Mouse (Mus musculus): ENCODE data around the gene Tymp. TPM values are rescaled to one million over a fixed set of nuclear protein-coding genes. Genes with fewer than 3 reads are reported as not detected.

The Tymp gene
- polyA plus RNA-seq, 2 experiments = 0.56 to 0.70 TPM

- Histone ChIP-seq H3K9me3 (ENCODE audit: control insufficient read depth, low read length) (no peaks in the 10 kb centered on the region), H3K9ac (replicated peaks) (peak overlapping the region; percentile 96), H3K4me2 (ENCODE audit: low read depth) (peak overlapping the region; percentile 77), H3K4me1 (replicated peaks; ENCODE audit: control insufficient read depth in 2 of 2, insufficient read depth in 2 of 2, low read length in 1 of 2) (peaks cover 16 to 22% of the 10 kb centered on the region in 2 experiments), H3K27me3 (ENCODE audit: control insufficient read depth, insufficient read depth, low read length) (no peaks in the 10 kb centered on the region), H3K36me3 (replicated peaks; ENCODE audit: control insufficient read depth, insufficient read depth, low read depth) (peaks cover 36% of the 10 kb centered on the region), H3K27ac (peak overlapping the region; percentile 74), H3K4me3 (ENCODE audit: insufficient read depth in 1 of 2, low read depth in 2 of 2, low read length in 2 of 2) (peak overlapping the region; percentile 80 to 96)
- under 1% methylated on average over 15 of the region's 15 CpGs for WGBS (ENCODE audit: insufficient replicate concordance)
- DNase-seq (ENCODE audit: low read depth in 3 of 3, low spot score in 3 of 3) = peak; percentile 82 to 83 (median 82)
- ATAC-seq (ENCODE audit: insufficient read depth) = peak; percentile 56
- TF ChIP-seq CTCF (IDR thresholded peaks at IDR 0.05; ENCODE audit: low read depth) (no peak), EP300 (IDR thresholded peaks at IDR 0.05; ENCODE audit: low read depth) (0 out of 2 replicates have a peak, but pooled peaks have one; percentile 25)
These were observed 20.5 kb downstream of the Tymp start for GRCm38 (mm10) chr15:89356372-89356771.

DNA sequence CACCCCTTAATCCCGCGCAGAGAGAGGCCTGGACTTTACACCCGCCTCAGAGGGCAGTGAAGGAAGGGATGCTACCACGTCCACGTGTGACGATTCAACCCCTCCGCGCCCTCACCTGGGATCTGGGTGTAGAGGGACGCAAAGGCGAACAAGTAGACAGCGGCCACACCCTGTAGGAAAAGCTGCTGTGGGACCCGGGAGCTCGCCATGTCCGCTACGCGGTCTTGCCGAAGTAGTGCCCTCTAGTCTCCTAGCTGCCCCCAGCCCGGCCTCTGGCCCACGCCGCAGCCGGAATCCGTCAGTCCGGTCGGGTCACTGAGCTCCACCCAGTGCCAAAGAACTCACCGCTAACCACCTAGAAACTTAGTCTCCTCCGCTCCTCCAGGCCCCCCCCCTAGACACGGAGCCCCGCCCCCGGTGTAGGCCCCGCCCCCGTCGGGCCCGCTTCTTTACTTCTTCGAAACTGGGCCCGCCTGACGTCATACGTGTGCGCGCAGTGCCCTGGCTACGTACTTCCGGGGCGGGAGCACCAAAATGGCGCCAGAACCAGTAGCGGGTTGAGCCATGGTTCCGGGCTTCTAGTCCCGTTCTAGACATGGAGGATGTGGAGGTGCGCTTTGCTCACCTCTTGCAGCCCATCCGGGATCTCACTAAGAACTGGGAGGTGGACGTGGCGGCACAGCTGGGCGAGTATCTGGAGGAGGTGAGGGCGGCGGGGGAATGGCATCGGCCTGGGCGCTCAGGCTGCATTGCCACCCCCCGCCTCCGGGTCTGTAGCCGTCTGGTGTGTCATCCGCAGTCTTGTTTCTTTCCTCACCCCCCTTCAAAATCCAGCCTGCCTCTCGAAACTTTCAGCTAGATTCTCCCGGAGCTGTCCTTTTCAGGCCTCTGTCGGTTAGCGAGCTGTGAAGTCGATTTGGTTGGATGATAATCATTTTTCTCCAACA is 21.3 kb downstream of the Tymp start, which contains the start of the genes Lmf2 and Ncaph2:
Gene Lmf2 (minus strand): TSS at position 419 of the 947 bp plus-strand sequence.
Gene Ncaph2 (plus strand): TSS at position 479 of the 947 bp plus-strand sequence.
- under 1% methylated on average over 64 of the region's 64 CpGs for WGBS (ENCODE audit: insufficient replicate concordance)
- TF ChIP-seq CTCF (IDR thresholded peaks at IDR 0.05; ENCODE audit: low read depth) (0 out of 2 replicates have a peak, but pooled peaks have one; percentile 3), EP300 (IDR thresholded peaks at IDR 0.05; ENCODE audit: low read depth) (0 out of 2 replicates have a peak, but pooled peaks have one; percentile 24)
- ATAC-seq (ENCODE audit: insufficient read depth) (peak; percentile 91), DNase-seq (ENCODE audit: low read depth in 3 of 3, low spot score in 3 of 3) (peak; percentile 92 to 94 (median 94))
- peak within 1 kb of the TSS; percentile 96 for H3K9ac ChIP-seq (replicated peaks)
- no peaks in the 10 kb centered on the region for H3K9me3 ChIP-seq (ENCODE audit: control insufficient read depth, low read length)
- no peaks in the 10 kb centered on the region for H3K27me3 ChIP-seq (ENCODE audit: control insufficient read depth, insufficient read depth, low read length)
- peaks cover 16 to 22% of the 10 kb centered on the region in 2 experiments for H3K4me1 ChIP-seq (replicated peaks; ENCODE audit: control insufficient read depth in 2 of 2, insufficient read depth in 2 of 2, low read length in 1 of 2)
- peak within 1 kb of the TSS; percentile 77 for H3K4me2 ChIP-seq (ENCODE audit: low read depth)
- peaks cover 35% of the 10 kb centered on the region for H3K36me3 ChIP-seq (replicated peaks; ENCODE audit: control insufficient read depth, insufficient read depth, low read depth)
- peak within 1 kb of the TSS; percentile 80 to 96 for H3K4me3 ChIP-seq (ENCODE audit: insufficient read depth in 1 of 2, low read depth in 2 of 2, low read length in 2 of 2)
- H3K27ac ChIP-seq = peak within 1 kb of the TSS; percentile 74

DNA sequence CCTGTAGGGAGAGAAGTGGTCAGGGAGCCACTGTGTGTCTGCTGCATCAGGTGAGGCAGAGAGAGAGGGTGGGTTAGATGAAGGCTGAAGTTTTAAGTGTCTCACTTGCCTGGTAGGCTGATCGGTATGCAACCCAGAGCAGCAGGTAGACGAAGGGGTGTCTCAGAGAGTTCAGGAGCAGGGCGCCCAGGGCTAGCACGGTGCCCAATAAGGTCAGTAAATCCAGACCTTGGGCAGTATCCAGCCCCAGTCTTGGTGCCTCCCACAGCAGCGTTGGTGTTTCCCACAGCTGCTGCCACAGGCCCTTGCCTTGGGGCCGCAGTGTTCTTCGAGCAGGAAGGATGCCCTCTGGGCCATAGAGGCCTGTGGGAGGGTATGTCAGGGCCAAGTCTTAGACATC is 22.4 kb downstream of the Tymp start:
- H3K4me3 ChIP-seq (ENCODE audit: insufficient read depth in 1 of 2, low read depth in 2 of 2, low read length in 2 of 2) = peak overlapping the region; percentile 68 to 80
- no peak for TF ChIP-seq EP300 (IDR thresholded peaks at IDR 0.05; ENCODE audit: low read depth)
- peak overlapping the region; percentile 69 for H3K27ac ChIP-seq
- peak overlapping the region; percentile 96 for H3K9ac ChIP-seq (replicated peaks)
- H3K36me3 ChIP-seq (replicated peaks; ENCODE audit: control insufficient read depth, insufficient read depth, low read depth) = peaks cover 29% of the 10 kb centered on the region
- peak overlapping the region; percentile 77 for H3K4me2 ChIP-seq (ENCODE audit: low read depth)
- peaks cover 16 to 22% of the 10 kb centered on the region in 2 experiments for H3K4me1 ChIP-seq (replicated peaks; ENCODE audit: control insufficient read depth in 2 of 2, insufficient read depth in 2 of 2, low read length in 1 of 2)
- no peaks in the 10 kb centered on the region for H3K27me3 ChIP-seq (ENCODE audit: control insufficient read depth, insufficient read depth, low read length)
- WGBS (ENCODE audit: insufficient replicate concordance) = 70% methylated on average over 7 of the region's 7 CpGs
- no peak for ATAC-seq (ENCODE audit: insufficient read depth)
- H3K9me3 ChIP-seq (ENCODE audit: control insufficient read depth, low read length) = no peaks in the 10 kb centered on the region
- DNase-seq (ENCODE audit: low read depth in 3 of 3, low spot score in 3 of 3) = no peak

DNA sequence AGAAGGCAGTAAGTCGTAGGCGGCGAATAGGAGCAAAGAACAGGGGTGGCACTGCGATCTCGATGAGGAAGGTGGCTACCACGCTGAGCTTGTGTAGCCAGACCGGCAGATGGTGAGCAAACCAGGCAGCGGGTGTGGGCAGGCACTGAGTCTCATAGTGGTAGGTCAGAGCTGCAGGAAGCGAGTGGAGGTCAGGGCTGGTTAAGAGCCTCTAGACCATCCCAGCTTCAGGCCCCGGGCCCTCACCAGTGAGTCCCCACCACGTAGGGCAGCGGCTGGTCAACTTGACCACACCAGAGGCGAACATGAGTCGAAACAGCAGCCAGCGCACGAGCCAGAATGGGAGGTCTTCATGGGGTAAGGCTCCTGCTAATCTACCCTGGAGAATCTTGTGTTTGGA is 23.0 kb downstream of the Tymp start:
- ATAC-seq (ENCODE audit: insufficient read depth) (no peak), DNase-seq (ENCODE audit: low read depth in 3 of 3, low spot score in 3 of 3) (no peak)
- H3K9me3 ChIP-seq (ENCODE audit: control insufficient read depth, low read length) = no peaks in the 10 kb centered on the region
- H3K36me3 ChIP-seq (replicated peaks; ENCODE audit: control insufficient read depth, insufficient read depth, low read depth) = peaks cover 29% of the 10 kb centered on the region
- whole genome bisulfite sequencing (ENCODE audit: insufficient replicate concordance) = 91% methylated on average over 16 of the region's 16 CpGs
- no peak overlapping the region for H3K27ac ChIP-seq
- no peaks in the 10 kb centered on the region for H3K27me3 ChIP-seq (ENCODE audit: control insufficient read depth, insufficient read depth, low read length)
- H3K4me3 ChIP-seq (ENCODE audit: insufficient read depth in 1 of 2, low read depth in 2 of 2, low read length in 2 of 2) = peak overlapping the region in 1 of 2 experiments; percentile 80; a peak in 1 of 4 replicates
- TF ChIP-seq CTCF (IDR thresholded peaks at IDR 0.05; ENCODE audit: low read depth) (no peak), EP300 (IDR thresholded peaks at IDR 0.05; ENCODE audit: low read depth) (no peak)
- peak overlapping the region; percentile 77 for H3K4me2 ChIP-seq (ENCODE audit: low read depth)
- peak overlapping the region; percentile 96; the same call in 1 of the 2 replicates for H3K9ac ChIP-seq (replicated peaks)
- peaks cover 14 to 22% of the 10 kb centered on the region in 2 experiments for H3K4me1 ChIP-seq (replicated peaks; ENCODE audit: control insufficient read depth in 2 of 2, insufficient read depth in 2 of 2, low read length in 1 of 2)

DNA sequence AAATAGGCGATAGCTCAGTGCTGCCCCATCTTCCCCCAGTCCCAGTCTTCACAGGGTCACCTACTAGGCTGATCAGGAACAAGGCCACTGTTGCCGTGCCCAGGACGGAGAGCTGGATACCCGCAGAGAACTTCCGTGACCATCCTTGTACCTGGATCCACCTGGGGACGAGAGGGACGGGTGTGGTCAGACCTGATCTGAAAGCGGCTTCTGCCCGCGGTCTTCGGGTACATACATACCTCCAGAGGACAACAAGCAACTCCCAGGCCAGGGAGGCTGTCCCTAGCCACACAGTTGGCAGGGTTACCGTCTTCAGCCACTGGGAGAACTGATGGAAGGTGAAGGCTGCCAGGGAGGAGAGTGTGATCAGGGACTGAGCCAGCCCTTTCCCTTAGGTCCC is 24.0 kb downstream of the Tymp start:
- Histone ChIP-seq H3K9ac (replicated peaks) (no peak overlapping the region), H3K4me2 (ENCODE audit: low read depth) (no peak overlapping the region), H3K27ac (no peak overlapping the region), H3K4me1 (replicated peaks; ENCODE audit: control insufficient read depth in 2 of 2, insufficient read depth in 2 of 2, low read length in 1 of 2) (peaks cover 9 to 14% of the 10 kb centered on the region in 2 experiments), H3K4me3 (ENCODE audit: insufficient read depth in 1 of 2, low read depth in 2 of 2, low read length in 2 of 2) (no peak overlapping the region), H3K36me3 (replicated peaks; ENCODE audit: control insufficient read depth, insufficient read depth, low read depth) (peaks cover 23% of the 10 kb centered on the region), H3K9me3 (ENCODE audit: control insufficient read depth, low read length) (no peaks in the 10 kb centered on the region), H3K27me3 (ENCODE audit: control insufficient read depth, insufficient read depth, low read length) (no peaks in the 10 kb centered on the region)
- ATAC-seq (ENCODE audit: insufficient read depth) (no peak), DNase-seq (ENCODE audit: low read depth in 3 of 3, low spot score in 3 of 3) (no peak)
- WGBS (ENCODE audit: insufficient replicate concordance) = 91% methylated on average over 12 of the region's 12 CpGs
- TF ChIP-seq EP300 (IDR thresholded peaks at IDR 0.05; ENCODE audit: low read depth) (no peak), CTCF (IDR thresholded peaks at IDR 0.05; ENCODE audit: low read depth) (no peak)
